Mouse (Mus musculus): ENCODE results near the gene Slc9a3r1.

Slc9a3r1 gene

DNA sequence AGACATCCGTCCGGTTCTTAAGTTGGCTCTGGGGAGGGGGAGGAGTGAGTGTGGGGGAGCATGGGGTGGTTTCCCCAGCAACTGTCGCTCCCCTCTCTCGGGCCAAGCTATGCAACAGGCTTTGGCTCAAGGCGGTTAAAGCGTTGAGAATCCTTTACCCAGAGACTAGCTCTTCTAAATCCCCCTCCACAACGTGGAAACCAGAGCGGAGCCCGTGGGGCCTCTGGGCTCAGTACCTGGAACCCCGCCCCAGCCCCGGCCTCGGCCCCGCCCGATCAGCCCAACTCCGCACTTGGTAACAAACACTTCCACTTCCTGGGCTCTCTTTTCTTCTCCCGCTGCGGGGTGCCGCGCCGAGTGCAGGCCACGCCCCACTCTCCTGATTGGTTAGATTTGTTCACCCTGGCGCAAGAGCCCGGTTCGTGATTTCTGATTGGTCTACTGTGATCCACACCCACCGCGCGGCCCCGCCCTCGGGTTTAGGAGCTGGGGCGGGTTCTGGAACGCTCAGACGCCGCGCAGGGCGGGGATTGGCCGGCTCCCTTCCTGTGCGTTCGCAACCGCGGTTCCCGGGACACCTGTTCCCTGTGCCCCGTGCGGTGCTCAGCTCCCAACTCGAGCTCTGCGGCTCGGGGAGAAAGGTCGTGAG lies at the start of gene Slc9a3r1:
Gene Slc9a3r1 (plus strand): TSS at position 510 of the 649 bp plus-strand sequence.
- DNase-seq (ENCODE audit: low spot score): peak; percentile 91

DNA sequence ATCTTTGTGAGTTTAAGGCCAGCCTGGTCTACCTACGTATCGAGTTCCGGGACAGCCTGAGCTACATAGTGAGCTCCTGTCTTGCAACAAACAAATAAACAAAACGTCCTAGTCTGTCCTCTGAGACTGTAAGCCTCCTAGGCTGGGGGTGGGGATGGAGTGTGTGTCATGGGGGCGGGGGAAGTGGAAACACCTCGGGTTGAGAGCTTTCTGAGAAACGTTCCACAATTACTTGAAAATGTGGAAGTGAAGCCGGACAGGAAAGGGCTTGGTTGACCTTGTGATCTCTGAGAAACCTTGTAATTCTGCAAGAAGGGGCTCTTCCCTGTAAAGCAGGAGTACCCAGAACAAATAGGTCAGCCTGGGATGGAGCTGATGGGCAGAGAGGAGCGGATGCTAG lies 43.7 kb upstream of the Slc9a3r1 start:
- DNase-seq (ENCODE audit: low spot score): no peak

DNA sequence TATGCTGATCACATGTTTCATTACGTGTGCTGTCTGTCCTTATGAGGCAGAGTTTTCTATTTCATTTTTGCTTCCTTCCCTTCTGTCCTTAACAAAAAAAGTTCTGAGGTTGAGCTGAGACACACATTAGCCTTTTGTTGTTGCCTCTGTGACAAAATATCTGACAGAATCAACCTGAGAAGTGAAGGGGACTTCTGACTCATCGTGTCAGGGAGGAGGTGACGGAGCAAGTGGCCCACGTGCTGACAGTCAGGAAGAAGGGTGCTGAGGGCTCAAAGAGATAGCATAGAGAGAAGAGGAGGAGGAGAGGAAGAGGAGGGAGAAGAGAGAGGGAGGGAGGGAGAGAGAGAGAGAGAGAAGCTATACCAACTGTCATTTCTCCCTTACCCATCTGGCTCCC lies 34.7 kb upstream of the Slc9a3r1 start:
- no peak for DNase-seq (ENCODE audit: low spot score)

DNA sequence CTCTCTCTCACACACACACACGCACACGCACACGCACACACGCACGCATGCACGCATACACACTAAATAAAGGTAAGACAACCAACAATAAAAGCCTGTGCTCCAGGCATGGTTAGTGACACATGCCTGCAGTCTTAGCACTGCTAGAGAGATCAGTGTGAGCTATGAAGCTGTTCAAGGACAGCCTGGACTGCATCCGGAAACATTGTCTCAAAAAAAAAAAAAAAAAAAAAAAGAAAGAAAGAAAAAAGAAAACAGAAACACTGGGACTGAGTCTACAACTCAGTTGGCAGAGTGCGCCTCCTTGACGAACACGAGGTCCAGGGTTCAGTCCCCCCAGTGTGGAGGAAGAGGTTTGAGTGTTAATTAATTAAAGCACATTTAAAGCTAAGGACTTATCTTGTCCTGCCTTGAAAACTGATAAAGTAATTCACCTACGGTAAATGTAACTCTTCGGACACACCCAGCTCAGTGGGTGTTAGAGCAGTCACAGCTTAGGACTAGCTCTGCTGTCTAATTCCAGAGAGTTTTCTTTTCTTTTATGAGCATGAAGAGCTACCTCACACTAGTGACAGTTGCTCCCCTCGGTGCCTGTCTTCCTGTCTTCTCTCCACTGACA lies 33.5 kb upstream of the Slc9a3r1 start:
- DNase-seq (ENCODE audit: low spot score): no peak

DNA sequence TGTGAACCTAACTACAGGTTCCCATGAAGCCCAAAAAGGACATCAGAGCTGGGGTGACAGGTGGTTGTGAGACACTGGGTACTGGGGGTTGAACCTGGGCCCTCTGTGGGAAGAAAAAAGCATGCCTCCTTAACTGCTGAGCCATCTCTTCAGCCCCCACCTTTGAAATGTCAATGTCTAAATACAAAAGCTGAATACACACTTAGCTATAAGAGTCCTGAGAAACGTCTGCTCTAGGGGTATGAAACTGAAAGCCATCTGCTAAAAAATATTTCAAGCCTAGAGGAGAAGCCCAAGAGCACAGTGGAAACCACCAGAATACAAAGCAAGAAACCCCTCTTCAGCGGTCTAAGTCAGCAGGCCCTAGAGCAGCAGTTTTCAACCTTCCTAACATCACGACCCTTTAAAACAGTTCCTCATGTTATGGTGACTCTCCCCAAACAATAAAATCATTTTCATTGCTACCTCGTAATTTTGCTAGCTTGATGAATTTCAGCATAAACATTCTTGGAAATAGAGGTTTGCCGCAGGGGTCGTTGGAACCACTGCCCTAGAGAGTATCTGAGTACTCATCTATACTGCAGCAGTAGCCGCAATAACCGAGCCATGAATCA lies 31.3 kb upstream of the Slc9a3r1 start:
- DNase-seq (ENCODE audit: low spot score): no peak

DNA sequence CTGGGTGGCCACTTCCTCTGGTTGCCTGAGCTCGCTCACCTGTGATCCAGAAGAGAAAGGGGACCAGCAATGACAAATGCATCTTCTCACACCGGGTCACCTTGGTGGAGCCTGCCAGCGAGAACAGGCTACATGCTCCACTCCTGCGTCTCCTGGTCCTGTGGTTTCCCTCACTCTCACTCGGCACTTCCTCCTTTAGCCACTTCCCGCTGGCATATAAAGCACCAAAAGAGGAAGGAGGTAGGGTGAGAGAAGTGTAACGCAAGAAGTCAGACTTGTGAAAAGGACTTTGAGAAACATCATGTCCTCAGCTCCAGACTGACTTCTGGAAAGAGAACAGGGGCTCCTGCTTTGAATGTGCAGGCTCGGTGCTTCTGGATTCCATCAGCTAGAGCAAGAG lies 29.3 kb upstream of the Slc9a3r1 start, which contains the start of gene Cd300lf:
Gene Cd300lf (minus strand): TSS at position 193 of the 400 bp plus-strand sequence.
- no peak for DNase-seq (ENCODE audit: low spot score)

DNA sequence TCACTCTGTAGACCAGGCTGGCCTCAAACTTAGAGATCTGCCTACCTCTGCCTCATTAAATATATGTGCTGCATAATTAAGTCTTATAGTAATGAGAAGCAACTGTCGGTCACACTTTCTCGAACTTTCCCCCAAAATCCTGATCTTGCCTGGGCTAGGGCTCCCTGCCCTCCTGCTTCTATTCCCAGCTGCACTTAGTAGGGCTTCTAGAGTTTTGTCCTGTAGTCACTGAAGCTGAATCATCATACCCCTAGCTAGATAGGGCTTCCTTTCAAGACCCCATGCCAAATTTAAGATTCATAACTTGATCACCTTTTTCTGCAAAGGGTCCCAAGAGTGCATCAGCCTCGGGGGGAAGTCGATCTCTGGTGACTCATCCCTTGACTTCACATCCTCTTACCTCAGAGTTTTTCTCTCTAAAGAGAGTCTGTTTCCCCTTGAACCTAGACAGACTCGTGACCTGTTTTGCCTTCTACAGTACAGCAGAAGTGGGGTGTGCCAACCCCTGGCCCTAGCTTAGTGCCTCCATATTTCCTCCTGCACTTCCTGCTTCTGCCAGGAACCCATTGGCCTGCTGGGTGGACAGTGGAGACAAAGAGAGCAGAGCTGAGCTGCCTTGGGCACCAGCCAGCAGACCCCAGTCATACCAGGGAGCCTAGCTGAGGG lies 24.4 kb upstream of the Slc9a3r1 start:
- DNase-seq (ENCODE audit: low spot score): no peak

DNA sequence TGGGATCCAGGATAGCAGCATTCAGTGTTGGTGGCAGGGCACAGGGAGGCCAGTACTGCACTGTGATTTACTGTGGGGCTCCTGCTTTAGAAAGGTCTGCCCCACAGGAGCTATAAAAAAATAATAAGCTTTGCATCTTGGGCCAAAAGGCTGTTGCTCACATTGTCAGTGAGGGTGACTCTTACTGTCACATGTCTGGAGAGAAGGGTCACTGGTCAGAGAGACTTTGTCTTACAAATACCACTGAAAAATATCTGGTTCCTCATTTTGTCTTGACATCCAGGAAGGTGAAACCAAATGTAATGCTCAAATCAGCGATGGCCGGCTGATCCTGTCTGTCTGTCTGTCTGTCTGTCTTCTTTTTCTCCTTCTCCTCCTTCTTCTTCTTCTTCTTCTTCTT lies 21.2 kb upstream of the Slc9a3r1 start:
- DNase-seq (ENCODE audit: low spot score): no peak

DNA sequence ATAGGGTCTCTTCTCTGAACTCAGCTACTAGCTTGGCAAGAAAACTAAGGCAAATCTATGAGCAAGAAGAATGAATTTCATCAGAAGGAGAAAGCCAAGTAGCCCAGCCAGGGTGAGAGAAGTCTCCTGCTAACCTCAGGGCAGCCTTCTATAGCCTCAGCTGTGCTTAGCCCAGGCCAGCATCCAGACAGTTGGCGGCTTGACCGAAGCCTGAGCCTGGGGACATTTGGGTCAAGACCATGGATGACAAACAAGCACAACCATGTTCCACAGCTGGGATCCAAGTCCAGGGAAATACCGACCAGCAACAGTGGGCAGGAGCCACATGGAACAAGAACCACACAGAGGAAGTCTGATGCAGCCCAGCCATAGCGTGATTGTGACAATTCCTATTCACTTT lies 15.3 kb upstream of the Slc9a3r1 start:
- no peak for DNase-seq (ENCODE audit: low spot score)

DNA sequence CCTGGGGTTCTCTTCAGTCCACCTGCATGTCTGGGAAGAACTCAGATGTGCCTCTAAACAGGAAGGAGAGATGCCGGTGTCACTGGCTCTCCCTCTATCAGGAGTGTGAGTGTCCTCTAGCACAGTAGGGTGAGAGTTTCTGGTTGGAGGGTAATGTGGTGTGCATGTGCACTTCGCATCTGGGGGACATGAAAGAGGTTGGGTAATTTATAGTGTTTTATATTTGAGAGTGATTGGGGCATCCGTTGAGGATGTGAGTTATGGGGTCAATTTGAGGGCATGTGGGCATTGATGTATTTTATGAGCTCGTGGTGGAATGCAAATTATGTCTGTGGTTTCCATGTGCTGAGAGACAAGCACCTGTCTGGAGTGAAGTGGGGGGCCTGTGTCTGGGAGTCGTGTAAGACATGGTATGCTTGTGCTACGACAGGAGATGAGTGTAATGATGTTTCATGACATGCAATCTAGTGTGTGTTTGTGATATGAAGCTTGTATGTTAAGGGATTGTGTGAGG lies 12.3 kb upstream of the Slc9a3r1 start:
- no peak for DNase-seq (ENCODE audit: low spot score)

DNA sequence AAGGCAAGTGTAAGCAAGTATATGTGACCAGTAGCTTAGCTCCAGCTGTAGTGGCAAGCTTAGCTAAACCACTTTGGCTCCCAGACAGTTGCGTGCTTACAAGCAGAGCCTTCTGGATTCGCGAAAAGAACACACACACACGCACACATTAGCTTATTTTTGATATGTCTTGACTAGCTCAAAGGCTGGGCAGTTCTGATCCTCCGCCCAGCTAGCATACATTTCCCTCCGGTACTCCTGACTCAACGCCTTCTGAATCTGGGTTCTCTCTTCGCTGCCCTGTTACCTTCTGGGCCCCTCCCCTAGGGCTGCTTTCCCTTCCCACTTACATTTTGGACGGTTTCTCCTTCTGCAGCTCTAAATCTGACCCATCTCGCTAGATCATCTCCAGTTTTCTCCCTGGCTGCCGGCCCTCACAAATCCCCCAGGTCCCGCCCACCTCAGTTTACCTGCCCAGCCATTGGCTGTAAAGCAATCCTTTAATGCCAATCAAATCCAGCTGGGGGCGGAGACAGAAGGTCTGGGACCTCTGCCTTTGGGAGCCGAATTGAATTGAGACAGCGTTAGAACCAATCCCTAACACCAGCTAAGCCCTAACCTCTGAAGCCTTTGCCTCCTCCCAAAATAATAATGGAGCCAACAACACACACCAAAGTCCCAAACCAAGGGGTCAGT lies 11.2 kb upstream of the Slc9a3r1 start:
- no peak for DNase-seq (ENCODE audit: low spot score)

DNA sequence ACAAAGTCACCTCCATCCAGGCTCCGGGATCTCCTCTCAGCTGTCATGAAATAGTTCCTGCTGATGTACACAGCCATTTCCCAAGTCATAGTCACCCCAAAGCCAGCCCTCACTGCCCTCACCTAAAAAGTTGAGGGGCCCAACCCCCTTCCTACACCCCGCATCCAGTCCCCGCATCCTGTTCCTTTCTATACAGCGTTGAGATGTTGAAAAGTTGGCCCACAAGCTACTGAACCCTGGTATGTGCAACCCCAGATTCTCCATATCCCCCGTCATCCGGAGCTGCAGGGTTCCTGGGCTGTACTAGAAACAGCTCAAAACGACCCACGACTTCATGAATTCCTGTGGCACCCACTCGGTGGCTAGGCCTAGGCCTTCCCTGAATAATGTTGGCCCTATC lies 10.1 kb upstream of the Slc9a3r1 start:
- DNase-seq (ENCODE audit: low spot score): no peak

DNA sequence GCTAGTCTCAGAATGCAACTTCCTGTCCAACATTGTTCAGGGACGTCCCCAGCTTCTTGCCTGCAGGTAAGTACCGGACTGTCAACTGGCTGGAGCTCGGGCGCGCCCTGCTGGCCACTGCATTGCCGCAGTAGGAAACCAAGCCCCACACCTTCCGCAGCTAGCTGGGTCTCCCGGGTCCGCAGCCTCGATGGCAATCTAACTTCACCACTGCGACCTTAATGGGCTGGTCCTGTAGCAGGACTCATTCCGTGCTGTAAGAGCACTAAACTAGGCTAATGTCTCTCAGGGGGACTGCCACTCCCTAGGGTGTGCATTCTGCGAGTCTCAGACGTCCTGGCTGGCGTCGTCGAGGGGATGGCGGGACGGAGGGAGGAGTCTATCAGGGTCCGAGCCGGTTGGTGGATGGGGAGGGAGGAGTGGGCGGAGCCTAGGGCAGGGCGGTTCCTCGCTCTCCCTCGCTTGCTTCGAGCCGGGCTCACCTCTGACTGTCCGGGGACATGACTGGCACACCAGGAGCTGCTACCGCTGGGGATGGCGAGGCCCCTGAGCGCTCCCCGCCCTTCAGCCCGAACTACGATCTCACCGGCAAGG lies 9.3 kb upstream of the Slc9a3r1 start:
- DNase-seq (ENCODE audit: low spot score): no peak

DNA sequence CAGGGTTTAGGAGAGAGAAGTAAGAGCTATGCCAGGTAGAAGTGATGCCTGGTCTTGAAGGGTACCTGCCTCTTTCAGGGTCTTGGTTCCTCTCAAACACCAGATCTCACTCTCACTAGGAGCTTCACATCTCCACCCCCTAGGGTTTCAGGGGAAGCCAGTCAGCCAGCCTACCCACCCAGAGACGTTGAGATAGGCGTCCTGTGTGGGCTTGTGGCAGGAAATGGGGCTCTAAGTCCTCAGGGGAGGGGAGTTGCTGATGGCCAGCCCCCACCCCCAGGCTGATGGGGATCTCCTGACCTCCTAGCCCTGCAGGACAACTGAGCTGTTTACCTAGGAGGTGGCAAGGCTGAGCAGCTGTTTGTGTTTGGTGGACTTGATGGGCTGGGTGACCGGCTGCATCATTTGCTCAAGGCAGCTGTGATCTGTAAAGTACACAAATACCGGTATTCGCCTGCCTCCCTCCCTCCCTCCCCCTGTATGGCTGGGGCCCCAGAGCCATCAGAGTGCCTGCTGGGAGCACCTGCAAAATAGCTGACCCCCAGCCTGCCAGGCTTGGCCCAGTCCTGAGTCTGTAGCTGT lies 8.0 kb upstream of the Slc9a3r1 start:
- no peak for DNase-seq (ENCODE audit: low spot score)

DNA sequence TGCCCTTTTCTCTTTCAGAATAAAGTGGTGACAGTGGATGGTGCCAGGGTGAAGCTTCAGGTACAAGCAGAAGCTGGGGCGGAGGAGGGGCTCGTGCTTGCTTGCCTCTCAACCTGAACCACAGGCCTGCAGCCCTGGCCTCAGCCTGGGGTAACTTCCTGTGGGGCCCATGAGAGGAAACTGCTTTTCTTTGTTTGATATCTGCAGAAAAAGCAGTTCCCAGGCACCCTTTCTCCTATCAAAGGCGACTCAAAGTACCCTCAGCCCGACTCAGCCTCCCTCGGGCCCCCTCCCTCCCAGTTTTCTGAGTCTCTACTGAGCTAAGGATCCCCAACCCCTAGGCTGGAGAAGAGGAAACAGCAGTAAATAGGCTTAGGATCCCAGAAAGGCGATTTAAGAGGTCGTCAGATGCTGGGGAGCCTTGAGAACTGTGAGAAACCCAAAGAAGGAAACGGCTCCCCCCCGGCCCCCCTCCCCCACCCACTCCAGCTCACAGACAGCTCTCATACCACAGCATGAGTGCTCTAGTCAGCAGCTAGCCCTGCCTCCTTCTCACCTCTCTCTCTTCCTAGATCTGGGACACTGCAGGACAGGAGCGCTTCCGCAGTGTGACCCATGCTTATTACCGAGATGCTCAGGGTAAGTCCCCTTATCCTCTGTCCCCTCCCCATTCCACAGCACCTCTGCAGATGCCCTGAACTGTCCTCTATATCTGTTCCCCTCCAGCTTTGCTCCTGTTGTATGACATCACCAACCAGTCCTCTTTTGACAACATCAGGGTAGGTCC lies 5.0 kb upstream of the Slc9a3r1 start:
- no peak for DNase-seq (ENCODE audit: low spot score)

DNA sequence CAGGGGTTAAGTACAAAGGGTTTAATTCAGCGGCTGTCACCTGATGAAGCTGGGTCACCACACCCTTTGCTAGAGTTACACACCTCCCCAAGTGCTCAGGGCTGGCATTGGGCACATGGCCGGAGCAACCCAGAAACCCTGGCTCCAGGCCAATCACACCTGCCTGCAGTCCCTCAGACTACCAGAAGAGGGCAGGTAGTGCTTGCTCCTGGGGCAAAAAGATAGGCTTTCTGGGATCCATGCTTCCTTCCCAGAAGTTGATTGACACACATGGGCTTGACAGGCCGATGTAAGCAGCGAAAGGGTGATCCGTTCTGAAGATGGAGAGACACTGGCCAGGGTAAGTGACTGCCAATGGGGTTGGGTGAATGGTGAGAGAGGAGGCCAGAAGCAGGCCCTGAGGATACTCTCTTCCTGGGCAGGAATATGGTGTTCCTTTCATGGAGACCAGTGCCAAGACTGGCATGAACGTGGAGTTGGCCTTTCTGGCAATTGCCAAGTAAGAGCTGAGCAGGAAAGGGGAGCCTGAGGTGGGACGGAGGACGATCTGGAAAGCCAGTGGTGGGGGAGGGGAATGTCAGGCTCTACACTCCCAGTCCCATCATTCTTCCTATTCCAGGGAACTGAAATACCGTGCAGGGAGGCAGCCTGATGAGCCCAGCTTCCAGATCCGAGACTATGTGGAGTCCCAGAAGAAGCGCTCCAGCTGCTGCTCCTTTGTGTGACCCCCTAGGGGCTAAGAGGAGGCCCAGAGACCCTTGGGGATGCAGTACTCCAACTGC lies 2.9 kb upstream of the Slc9a3r1 start:
- DNase-seq (ENCODE audit: low spot score): peak; percentile 57

DNA sequence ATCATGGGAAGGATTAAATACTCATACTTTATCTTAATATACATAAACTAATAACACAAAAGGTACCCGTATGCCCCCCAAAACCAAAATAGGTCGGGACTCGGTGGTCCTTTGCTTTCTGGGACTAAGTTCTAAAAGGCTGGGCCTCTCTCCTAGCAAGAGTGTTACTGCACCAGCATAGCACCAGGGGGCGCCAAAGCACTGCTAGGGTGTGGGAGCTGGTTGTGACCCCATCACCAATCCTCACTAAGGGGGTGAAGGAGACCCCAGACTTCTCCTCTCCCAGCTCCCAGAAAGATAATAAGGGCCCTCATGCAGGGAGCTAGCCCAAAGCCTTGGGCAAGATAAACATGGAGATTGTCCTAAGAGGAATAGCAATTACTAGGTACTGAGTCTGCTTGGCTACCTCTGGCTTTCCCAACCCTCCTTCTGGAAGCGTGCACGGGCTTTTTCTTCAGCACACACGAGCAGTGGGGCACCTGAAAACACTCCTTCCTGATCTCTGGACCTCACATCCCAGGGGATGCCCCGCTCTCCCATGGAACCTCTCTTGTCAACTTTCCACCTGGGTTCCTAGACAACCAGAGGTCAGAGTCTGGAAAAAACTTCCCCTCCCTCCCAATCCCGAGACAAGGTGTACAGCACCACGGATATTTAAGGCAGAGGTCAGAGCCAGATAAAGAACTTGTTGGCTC lies 2.1 kb upstream of the Slc9a3r1 start:
- no peak for DNase-seq (ENCODE audit: low spot score)

DNA sequence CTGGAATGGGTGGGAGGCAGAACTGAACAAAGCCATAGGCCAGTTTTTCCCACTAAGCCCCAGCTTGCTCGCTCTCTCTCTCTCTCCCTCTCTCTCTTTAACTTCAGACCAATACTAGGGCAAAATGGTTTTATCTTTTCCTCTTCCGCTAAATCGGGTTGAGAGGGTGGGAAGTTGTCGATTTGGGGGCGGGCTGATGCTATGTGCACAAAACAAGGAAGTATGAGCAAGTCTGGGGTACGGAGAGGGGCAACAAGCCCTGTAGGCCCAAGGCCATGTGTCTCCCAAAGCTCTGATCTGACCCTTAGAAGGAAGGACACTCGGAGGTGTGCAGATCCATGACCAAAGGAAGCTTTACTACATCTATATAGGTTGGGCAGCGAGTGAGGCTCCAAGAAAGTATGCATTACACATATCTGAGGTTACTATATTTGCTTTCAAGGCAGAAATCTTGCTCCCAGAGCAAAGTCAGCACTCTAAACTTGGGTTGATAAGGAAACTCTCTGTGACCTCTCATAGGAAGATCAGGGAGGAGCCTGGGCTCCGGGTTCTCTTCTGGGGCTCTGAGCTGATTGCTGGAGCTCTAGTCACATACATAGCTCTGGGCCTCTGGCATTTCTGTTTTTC lies 1.4 kb upstream of the Slc9a3r1 start:
- no peak for DNase-seq (ENCODE audit: low spot score)

DNA sequence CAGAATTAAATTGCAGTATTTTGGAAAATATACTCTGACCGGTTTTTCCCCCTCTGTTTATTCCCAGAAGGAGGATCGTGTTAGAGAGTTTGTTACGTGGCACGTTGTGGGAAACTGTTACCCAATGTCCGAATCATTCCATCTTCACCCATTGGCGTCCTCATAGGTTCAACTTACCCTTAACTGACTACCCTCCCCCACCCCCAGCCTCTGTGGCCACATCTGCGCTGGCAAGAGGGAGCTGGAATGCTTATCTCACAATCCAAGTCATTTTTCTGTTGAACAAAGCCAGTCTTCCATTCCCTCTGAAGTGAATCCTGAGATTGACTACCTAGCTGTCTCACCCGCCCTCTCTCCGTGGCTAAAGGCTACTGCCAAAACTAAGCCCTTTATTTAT lies 938 bp upstream of the Slc9a3r1 start:
- DNase-seq (ENCODE audit: low spot score): no peak
